Mouse (Mus musculus) neural tube, embryonic 14.5 days (tissue): ENCODE results near the gene Sh2d5. TPM values are rescaled to one million over a fixed set of nuclear protein-coding genes. Genes with fewer than 3 reads are reported as not detected.
A peak's percentile ranks its signal among the peaks of the same experiment; 100 is the strongest.

Experiments used
- ATAC-seq: fragments of 200-750 bp; cut with Nextera tagmentation; 2 replicates; pipeline ENCODE4 v1.8.0; 2017; ENCODE audit warnings: low read depth, mild to moderate bottlenecking, moderate TSS enrichment, moderate library complexity
- H3K27ac ChIP-seq: fragments of 300-500 bp; sonication (generic); 2 replicates; pipeline ENCODE4 v1.5.1; 2014; ENCODE audit warnings: low read depth, mild to moderate bottlenecking, control low read depth, low read length, moderate library complexity, mixed read lengths
- H3K27me3 ChIP-seq: fragments of 300-500 bp; sonication (generic); 2 replicates; pipeline ENCODE4 v1.6.1; 2014; ENCODE audit warnings: low read length; ENCODE audit not compliant: control insufficient read depth, insufficient read depth
- H3K36me3 ChIP-seq: fragments of 300-500 bp; sonication (generic); 2 replicates; pipeline ENCODE4 v1.6.1; 2014; ENCODE audit warnings: low read length, mixed read lengths; ENCODE audit not compliant: control insufficient read depth, insufficient read depth
- H3K4me1 ChIP-seq: fragments of 300-500 bp; sonication (generic); 2 replicates; pipeline ENCODE4 v1.6.1; 2014; ENCODE audit warnings: low read length; ENCODE audit not compliant: control insufficient read depth, insufficient read depth
- H3K4me2 ChIP-seq: fragments of 300-500 bp; sonication (generic); 2 replicates; pipeline ENCODE4 v1.6.1; 2014; ENCODE audit warnings: mild to moderate bottlenecking, low read depth, low read length, control low read depth
- H3K4me3 ChIP-seq: fragments of 300-500 bp; sonication (generic); 2 replicates; pipeline ENCODE4 v1.5.1; 2014; ENCODE audit warnings: low read depth, low read length, control low read depth, mixed read lengths
- H3K9ac ChIP-seq: fragments of 300-500 bp; sonication (generic); replicated peaks from 2 replicates; pipeline ENCODE4 v1.6.1; 2014; ENCODE audit warnings: low read depth, mild to moderate bottlenecking, control low read depth, low read length, mixed read lengths
- H3K9me3 ChIP-seq: fragments of 300-500 bp; sonication (generic); 2 replicates; pipeline ENCODE4 v1.6.1; 2016; ENCODE audit warnings: low read length; ENCODE audit not compliant: control insufficient read depth
- WGBS: fragments of 180-500 bp; shearing (Covaris S2); extraction: QIAGEN DNeasy Blood & Tissue Kit; methylation state at CpG from one replicate; pipeline ENCODE4 v1.1.7; 2014; 5-methylcytosine and 5-hydroxymethylcytosine counted together
- polyA plus RNA-seq: library from polyadenylated mRNA; unstranded; fragments of >200 nt; fragmentation: Nextera tagmentation; extraction: Ambion mirVana; gene quantifications from 2 replicates; pipeline ENCODE4 v1.2.1, GENCODE M21; 2014

Sh2d5 gene
- polyA plus RNA-seq: 12.8 and 14.8 TPM in 2 replicates

- H3K4me1 ChIP-seq: peaks cover 24% of the 10 kb centered on the region
- H3K9ac ChIP-seq: peak within 1 kb of the TSS; percentile 69
- peak within 1 kb of the TSS; percentile 89 for H3K4me2 ChIP-seq
- H3K36me3 ChIP-seq: peaks cover 4% of the 10 kb centered on the region; the same call in 1 of the 2 replicates
- no peaks in the 10 kb centered on the region for H3K27me3 ChIP-seq
- WGBS: under 1% methylated on average over 61 of the region's 74 CpGs
- H3K4me3 ChIP-seq: peak within 1 kb of the TSS; percentile 57
- peak within 1 kb of the TSS; percentile 64 for H3K27ac ChIP-seq
- peak; percentile 92 for ATAC-seq
- no peaks in the 10 kb centered on the region for H3K9me3 ChIP-seq
These were observed at the start of gene Sh2d5, which contains the start of gene Kif17 for GRCm38 (mm10) chr4:138250088-138250960. Sh2d5 (plus strand) TSS chr4:138250403. Kif17 (plus strand) TSS chr4:138250435.

GRCm38 (mm10) chr4:138200769-138201168, 49.4 kb upstream of the Sh2d5 start:
- Histone ChIP-seq H3K4me2 (no peak overlapping the region), H3K4me1 (no peaks in the 10 kb centered on the region), H3K27me3 (no peaks in the 10 kb centered on the region), H3K9me3 (no peaks in the 10 kb centered on the region), H3K9ac (no peak overlapping the region), H3K36me3 (peaks cover 67% of the 10 kb centered on the region), H3K27ac (no peak overlapping the region), H3K4me3 (no peak overlapping the region)
- ATAC-seq: no peak
- WGBS: 96% methylated on average over 3 of the region's 3 CpGs

GRCm38 (mm10) chr4:138201696-138202095, 48.5 kb upstream of the Sh2d5 start:
- H3K27me3 ChIP-seq: no peaks in the 10 kb centered on the region
- no peak for ATAC-seq
- peaks cover 61% of the 10 kb centered on the region for H3K36me3 ChIP-seq
- H3K27ac ChIP-seq: no peak overlapping the region
- no peak overlapping the region for H3K9ac ChIP-seq
- H3K4me3 ChIP-seq: no peak overlapping the region
- H3K4me2 ChIP-seq: no peak overlapping the region
- H3K9me3 ChIP-seq: no peaks in the 10 kb centered on the region
- H3K4me1 ChIP-seq: no peaks in the 10 kb centered on the region
- 88% methylated on average over 9 of the region's 9 CpGs for WGBS

- ATAC-seq: no peak
These were observed 40.1 kb upstream of the Sh2d5 start for GRCm38 (mm10) chr4:138210116-138210515.

GRCm38 (mm10) chr4:138213861-138214260, 36.3 kb upstream of the Sh2d5 start:
- Histone ChIP-seq H3K4me3 (no peak overlapping the region), H3K9ac (no peak overlapping the region), H3K9me3 (no peaks in the 10 kb centered on the region), H3K4me2 (no peak overlapping the region), H3K4me1 (peaks cover 16% of the 10 kb centered on the region), H3K27me3 (no peaks in the 10 kb centered on the region), H3K27ac (no peak overlapping the region), H3K36me3 (peaks cover 7% of the 10 kb centered on the region; the same call in 1 of the 2 replicates)
- ATAC-seq: no peak
- 89% methylated on average over 3 of the region's 3 CpGs for WGBS

More at GRCm38 (mm10) chr4:138210116-138210515, 40.1 kb upstream of the Sh2d5 start:
- no peaks in the 10 kb centered on the region for H3K4me1 ChIP-seq
- H3K9ac ChIP-seq: no peak overlapping the region
- H3K4me3 ChIP-seq: no peak overlapping the region
- WGBS: 95% methylated on average over 5 of the region's 5 CpGs
- no peaks in the 10 kb centered on the region for H3K27me3 ChIP-seq
- peaks cover 17% of the 10 kb centered on the region; the same call in 1 of the 2 replicates for H3K36me3 ChIP-seq
- H3K4me2 ChIP-seq: no peak overlapping the region
- no peak overlapping the region for H3K27ac ChIP-seq
- no peaks in the 10 kb centered on the region for H3K9me3 ChIP-seq

GRCm38 (mm10) chr4:138215671-138216199, 34.5 kb upstream of the Sh2d5 start:
- Histone ChIP-seq H3K9me3 (no peaks in the 10 kb centered on the region), H3K36me3 (no peaks in the 10 kb centered on the region), H3K4me1 (peaks cover 23% of the 10 kb centered on the region), H3K9ac (peak overlapping the region; percentile 97), H3K27ac (peak overlapping the region; percentile 100), H3K4me3 (peak overlapping the region; percentile 79), H3K4me2 (peak overlapping the region; percentile 53), H3K27me3 (no peaks in the 10 kb centered on the region)
- no peak for ATAC-seq
- WGBS: 42% methylated on average over 13 of the region's 13 CpGs

GRCm38 (mm10) chr4:138216200-138216890, 33.9 kb upstream of the Sh2d5 start, which contains the start of gene Hp1bp3:
Hp1bp3 (plus strand) TSS chr4:138216296.
- H3K4me3 ChIP-seq: peak within 1 kb of the TSS; percentile 79
- peak within 1 kb of the TSS; percentile 97 for H3K9ac ChIP-seq
- ATAC-seq: peak; percentile 77
- peak within 1 kb of the TSS; percentile 66 for H3K4me2 ChIP-seq
- under 1% methylated on average over 58 of the region's 84 CpGs for WGBS
- H3K27me3 ChIP-seq: no peaks in the 10 kb centered on the region
- H3K36me3 ChIP-seq: no peaks in the 10 kb centered on the region
- peak within 1 kb of the TSS; percentile 100 for H3K27ac ChIP-seq
- no peaks in the 10 kb centered on the region for H3K9me3 ChIP-seq
- peaks cover 23% of the 10 kb centered on the region for H3K4me1 ChIP-seq

GRCm38 (mm10) chr4:138216891-138217392, 33.3 kb upstream of the Sh2d5 start:
- Histone ChIP-seq H3K27me3 (no peaks in the 10 kb centered on the region), H3K4me3 (peak overlapping the region; percentile 79), H3K27ac (peak overlapping the region; percentile 100), H3K4me1 (peaks cover 23% of the 10 kb centered on the region), H3K9me3 (no peaks in the 10 kb centered on the region), H3K4me2 (peak overlapping the region; percentile 66), H3K9ac (peak overlapping the region; percentile 97), H3K36me3 (peaks cover under 1% of the 10 kb centered on the region; the same call in 1 of the 2 replicates)
- ATAC-seq: peak; percentile 95
- under 1% methylated on average over 39 of the region's 68 CpGs for WGBS
